21 mouse cellular contexts compared by ENCODE assay signal in the genomic region with DNA sequence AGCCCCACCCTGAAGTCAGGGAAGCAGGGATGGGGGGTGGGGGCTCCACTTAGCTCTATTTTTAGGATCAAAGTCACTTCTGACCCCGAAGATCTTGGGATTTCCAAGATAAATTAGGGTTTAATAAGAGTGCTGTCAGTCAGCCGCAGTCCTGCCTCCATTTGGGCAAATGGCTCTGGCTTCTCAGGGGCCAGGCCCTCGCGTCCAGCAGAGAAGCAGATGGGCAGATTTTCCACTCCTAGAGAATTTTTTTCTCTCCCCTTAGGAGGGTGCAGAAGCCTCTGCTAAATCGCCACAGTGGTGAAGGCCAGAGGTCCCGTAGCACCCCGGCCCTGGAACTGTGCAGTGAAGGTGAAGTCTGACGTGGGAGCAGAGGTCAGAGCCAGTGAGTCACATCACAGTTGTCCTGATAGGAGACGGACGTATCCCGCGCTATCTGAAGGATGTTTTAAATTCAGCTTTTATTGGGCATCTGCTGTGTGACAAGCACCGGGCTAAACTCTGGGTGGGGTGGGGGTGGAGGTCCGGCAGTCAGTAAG.
DNase-seq lines count a peak whose midpoint lies in the region; ATAC-seq lines count a peak whose summit lies in the region.
"Had no signal": no experiment of that assay in that cellular context is flagged by ENCODE, and none has a peak within 500 bp of the region (broad histone marks: within the 10 kb centered on the region; RNA-seq: fewer than 3 reads in every experiment).

No protein-coding gene starts in this region.

- no peak overlapping the region for H3K4me3 ChIP-seq in heart, embryonic 13.5 days
- H3K4me3 ChIP-seq: stomach, embryonic 15.5 days had no signal

- H3K4me1 ChIP-seq in heart, embryonic 13.5 days: peaks cover 40% of the 10 kb centered on the region

- H3K27ac ChIP-seq in heart, embryonic 13.5 days (replicated peaks): no peak overlapping the region
- H3K27ac ChIP-seq: kidney, postnatal 0 days; liver, embryonic 14.5 days; stomach, embryonic 15.5 days had no signal

- H3K4me2 ChIP-seq in heart, embryonic 13.5 days: no peak overlapping the region
- H3K4me2 ChIP-seq: lung, embryonic 14.5 days; stomach, embryonic 15.5 days had no signal

- no peak for ATAC-seq in heart, embryonic 13.5 days (ENCODE audit: extremely low read depth, insufficient number of reproducible peaks, low FRiP score, low TSS enrichment)
- ATAC-seq: activated CD4-positive, CD25-positive, alpha-beta regulatory T cell, adult 4 months; forebrain, postnatal 0 days; inflammation-experienced regulatory T-cells, adult 6 months had no signal

- no peaks in the 10 kb centered on the region for H3K36me3 ChIP-seq in heart, embryonic 13.5 days
- H3K36me3 ChIP-seq: stomach, embryonic 15.5 days had no signal

- 26% methylated on average over 14 of the region's 14 CpGs for WGBS in heart, embryonic 13.5 days

- peak overlapping the region; percentile 24; the same call in 1 of the 2 replicates for H3K9ac ChIP-seq in heart, embryonic 13.5 days
- H3K9ac ChIP-seq: forebrain, postnatal 0 days; liver, embryonic 14.5 days; lung, embryonic 14.5 days; stomach, embryonic 15.5 days had no signal

- H3K9me3 ChIP-seq in heart, embryonic 13.5 days: no peaks in the 10 kb centered on the region
- H3K9me3 ChIP-seq: stomach, embryonic 15.5 days had no signal

- peak; percentile 86 to 91 for DNase-seq in adrenal gland, adult (ENCODE audit: inconsistent age in 2 of 2, low spot score in 1 of 2)
- DNase-seq in adrenal gland, postnatal 4 days (ENCODE audit: low spot score in 2 of 2): no peak
- DNase-seq in heart, adult 9 months (ENCODE audit: low spot score in 2 of 2): no peak
- DNase-seq in adrenal gland, adult 2 months: peak; percentile 79
- DNase-seq in brain, adult 2 months (ENCODE audit: low read depth, low spot score): peak; percentile 13
- no peak for DNase-seq in frontal cortex, postnatal 10 days (ENCODE audit: low spot score in 2 of 2)
- DNase-seq in frontal cortex, postnatal 36 days (ENCODE audit: low spot score in 2 of 2): no peak
- DNase-seq: cerebellum, adult 9-11 months; forebrain, postnatal 0 days; heart, postnatal 10 days; kidney, adult 18-20 months; lung, embryonic 14.5 days; lung, postnatal 4 days; right cerebral cortex, adult 18-20 months; thymus, postnatal 36 days had no signal

- H3K27me3 ChIP-seq in heart, embryonic 13.5 days (replicated peaks): peaks cover 78% of the 10 kb centered on the region

Comparison
In these comparisons a context has a peak if more than half of its experiments do, and no peak if none do; other contexts are left out.
1. DNase-seq: peak in adrenal gland, adult (2 of 2), adrenal gland, adult 2 months (single experiment) and brain, adult 2 months (single experiment); none in adrenal gland, postnatal 4 days (0 of 2), heart, adult 9 months (0 of 2), frontal cortex, postnatal 10 days (0 of 2) and frontal cortex, postnatal 36 days (0 of 2).